Mouse (Mus musculus) right cerebral cortex, postnatal 36 days (tissue): ENCODE measurements at regions not wholly inside any gene's neighbourhood (a gene's known extent, or its start where the extent isn't known, plus 50 kb on each side); places are given as distances from the start of the nearest gene placed in this dataset.
"Not testable (repeated sequence)": the region's sequence is repeated elsewhere in the genome, so short reads cannot be mapped to it uniquely, and the experiment has no call there.

Source experiments
- DNase-seq, 2 experiments: peaks; one replicate each; pipeline ENCODE4 v3.0.0; 2022; ENCODE audit warnings: low spot score in 2 of 2, mixed read lengths in 1 of 2

GRCm38 (mm10) chr5:101497698-101498048, 167.1 kb downstream of the Nkx6-1 start:
- DNase-seq, result no peak

- DNase-seq, result no peak
Measured at GRCm38 (mm10) chr5:101496924-101497697, 167.7 kb downstream of the Nkx6-1 start.

GRCm38 (mm10) chr5:101496161-101496560, 168.6 kb downstream of the Nkx6-1 start:
- DNase-seq, result no peak

GRCm38 (mm10) chr5:101445792-101446191, 219.0 kb downstream of the Nkx6-1 start:
- DNase-seq, result no peak

GRCm38 (mm10) chr5:101441782-101442181, 223.0 kb downstream of the Nkx6-1 start:
- no peak for DNase-seq

GRCm38 (mm10) chr5:101437666-101438299, 227.0 kb downstream of the Nkx6-1 start:
- no peak for DNase-seq

- DNase-seq, result no peak
Measured at GRCm38 (mm10) chr5:101426067-101426771, 238.6 kb downstream of the Nkx6-1 start.

- DNase-seq, result no peak
Measured at GRCm38 (mm10) chr5:101384316-101384715, 280.5 kb downstream of the Nkx6-1 start.

- DNase-seq, result no peak
Measured at GRCm38 (mm10) chr5:101381361-101381760, 283.4 kb downstream of the Nkx6-1 start.

GRCm38 (mm10) chr5:101376657-101377056, 288.1 kb downstream of the Nkx6-1 start:
- no peak for DNase-seq

- DNase-seq, result no peak
Measured at GRCm38 (mm10) chr5:101374129-101374528, 290.7 kb downstream of the Nkx6-1 start.

- DNase-seq, result no peak
Measured at GRCm38 (mm10) chr5:101372204-101372603, 292.6 kb downstream of the Nkx6-1 start.

GRCm38 (mm10) chr5:101365364-101365763, 299.4 kb downstream of the Nkx6-1 start:
- peak; percentile 7 to 24 for DNase-seq

GRCm38 (mm10) chr5:101359986-101360385, 304.8 kb downstream of the Nkx6-1 start:
- no peak for DNase-seq

- DNase-seq, result no peak
Measured at GRCm38 (mm10) chr5:101345406-101345805, 319.4 kb downstream of the Nkx6-1 start.

- DNase-seq, result not testable (repeated sequence)
Measured at GRCm38 (mm10) chr5:101336361-101336760, 328.4 kb downstream of the Nkx6-1 start.

- DNase-seq, result no peak
Measured at GRCm38 (mm10) chr5:101331825-101332224, 333.0 kb downstream of the Nkx6-1 start.

GRCm38 (mm10) chr5:101326122-101326521, 338.7 kb downstream of the Nkx6-1 start:
- no peak for DNase-seq

- no peak for DNase-seq
Measured at GRCm38 (mm10) chr5:101323041-101323950, 341.5 kb downstream of the Nkx6-1 start.

GRCm38 (mm10) chr5:101299986-101300385, 364.8 kb downstream of the Nkx6-1 start:
- DNase-seq, result no peak

- no peak for DNase-seq
Measured at GRCm38 (mm10) chr5:101298411-101298810, 366.4 kb downstream of the Nkx6-1 start.
